Mouse (Mus musculus) heart, adult 8-10 months (tissue): ENCODE measurements around the gene Pfkfb2. TPM values are rescaled to one million over a fixed set of nuclear protein-coding genes. Genes with fewer than 3 reads are reported as not detected.
"Not testable (repeated sequence)": the region's sequence is repeated elsewhere in the genome, so short reads cannot be mapped to it uniquely, and the experiment has no call there.

Source experiments
- DNase-seq: peaks from one replicate; pipeline ENCODE4 v3.0.0; 2022; ENCODE audit warnings: low spot score
- total RNA-seq, 4 experiments: library from RNA; stranded (reverse); gene quantifications; 2 replicates each; pipeline ENCODE4 v1.2.4; 2022

Pfkfb2 gene
- total RNA-seq, 4 experiments from 2014 or later: 79.2 to 109 (median 83.8) TPM

GRCm38 (mm10) chr1:130698601-130699000, 30.5 kb downstream of the Pfkfb2 start:
- no peak for DNase-seq

GRCm38 (mm10) chr1:130683905-130684304, 45.1 kb downstream of the Pfkfb2 start:
- DNase-seq: no peak

- DNase-seq: no peak
Observed at GRCm38 (mm10) chr1:130681656-130682413, 47.2 kb downstream of the Pfkfb2 start.

- DNase-seq: no peak
Observed at GRCm38 (mm10) chr1:130681075-130681474, 48.0 kb downstream of the Pfkfb2 start.

- no peak for DNase-seq
Observed at GRCm38 (mm10) chr1:130678551-130678950, 50.5 kb downstream of the Pfkfb2 start.

- DNase-seq: not testable (repeated sequence)
Observed at GRCm38 (mm10) chr1:130663576-130663975, 65.5 kb downstream of the Pfkfb2 start.

GRCm38 (mm10) chr1:130661454-130661853, 67.6 kb downstream of the Pfkfb2 start, which contains the start of gene C4bp:
TSS of gene C4bp (minus strand) at chr1:130661632.
- DNase-seq: no peak

- not testable (repeated sequence) for DNase-seq
Observed at GRCm38 (mm10) chr1:130659641-130660040, 69.4 kb downstream of the Pfkfb2 start.

- DNase-seq: no peak
Observed at GRCm38 (mm10) chr1:130644103-130644502, 85.0 kb downstream of the Pfkfb2 start.

- DNase-seq: no peak
Observed at GRCm38 (mm10) chr1:130640967-130641366, 88.1 kb downstream of the Pfkfb2 start.

Other genes with a start within 250 kb of the Pfkfb2 start
- gene Zp3r, start 99.6 kb downstream of the Pfkfb2 start, total RNA-seq: not detected
- gene C4bp, start 67.6 kb downstream of the Pfkfb2 start, total RNA-seq: not detected
- gene Gm29427, start 13.5 kb downstream of the Pfkfb2 start, total RNA-seq: not detected
- gene Yod1, start 11.9 kb downstream of the Pfkfb2 start, total RNA-seq: 1 to 10 TPM; 3.1 to 4.5 (median 4.0) TPM
- under 1 TPM; 0.30 to 0.69 (median 0.36) TPM for gene AA986860, start 2.7 kb upstream of the Pfkfb2 start, total RNA-seq
- under 1 TPM; 0.14 to 0.38 (median 0.22) TPM for gene Fcamr, start 71.6 kb upstream of the Pfkfb2 start, total RNA-seq
- under 1 TPM in 1 of 4 experiments, not detected in 3; 0.23 TPM for gene Pigr, start 97.4 kb upstream of the Pfkfb2 start, total RNA-seq
- gene Fcmr, start 136.4 kb upstream of the Pfkfb2 start, total RNA-seq: 1 to 10 TPM in 1 of 4 experiments, under 1 TPM in 3; 0.47 to 1.1 (median 0.62) TPM
- not detected for gene Il24, start 158.2 kb upstream of the Pfkfb2 start, total RNA-seq
- not detected for gene Il20, start 182.2 kb upstream of the Pfkfb2 start, total RNA-seq
- not detected for gene Il19, start 210.9 kb upstream of the Pfkfb2 start, total RNA-seq